Mouse (Mus musculus) spleen, adult 2 months (tissue): ENCODE measurements at regions not wholly inside any gene's neighbourhood (a gene's known extent, or its start where the extent isn't known, plus 50 kb on each side); places are given as distances from the start of the nearest gene placed in this dataset.

Experiments used
- DNase-seq, 2 experiments: peaks; one replicate each; pipeline versions ENCODE4 v3.0.0 to v3.0.0-alpha.2; 2012 to 2021; ENCODE audit warnings: low spot score in 2 of 2, low read depth in 1 of 2
- H3K27ac ChIP-seq: fragments of 200-500 bp; 2 replicates; pipeline ENCODE4 v1.5.1; 2012; ENCODE audit warnings: low read length, inconsistent platforms; ENCODE audit not compliant: insufficient read depth
- H3K27me3 ChIP-seq: fragments of 200-500 bp; 2 replicates; pipeline ENCODE4 v1.6.1; 2012; ENCODE audit warnings: mild to moderate bottlenecking, moderate library complexity, low read length, inconsistent platforms; ENCODE audit not compliant: control insufficient read depth, insufficient read depth
- H3K36me3 ChIP-seq: fragments of 200-500 bp; 2 replicates; pipeline ENCODE4 v1.6.1; 2012; ENCODE audit warnings: mild to moderate bottlenecking, low read length, inconsistent platforms; ENCODE audit not compliant: control insufficient read depth, insufficient read depth
- H3K4me1 ChIP-seq: fragments of 200-500 bp; 2 replicates; pipeline ENCODE4 v1.6.1; 2011; ENCODE audit warnings: inconsistent platforms; ENCODE audit not compliant: control insufficient read depth, insufficient read depth, insufficient read length
- H3K4me3 ChIP-seq: fragments of 200-500 bp; 2 replicates; pipeline ENCODE4 v1.5.1; 2011; ENCODE audit warnings: mild to moderate bottlenecking, inconsistent platforms; ENCODE audit not compliant: insufficient read depth, insufficient read length; ENCODE audit errors: extremely low read depth
- CTCF ChIP-seq: fragments of 200-500 bp; IDR thresholded peaks from 2 replicates; pipeline ENCODE4 v1.5.1; 2011; ENCODE audit warnings: mild to moderate bottlenecking, inconsistent platforms; ENCODE audit not compliant: insufficient read depth, insufficient read length, insufficient replicate concordance; ENCODE audit errors: extremely low read depth
- POLR2A ChIP-seq: fragments of 200-500 bp; IDR thresholded peaks from 2 replicates; pipeline ENCODE4 v1.6.1; 2011; ENCODE audit warnings: low read depth, low read length, inconsistent platforms
- WGBS: fragments of 180-500 bp; shearing (Covaris S2); methylation state at CpG from one replicate; pipeline ENCODE4 v1.1.7; 2018; 5-methylcytosine and 5-hydroxymethylcytosine counted together

- no peaks in the 10 kb centered on the region for H3K4me1 ChIP-seq
- DNase-seq: no peak
- WGBS: 89% methylated on average over 4 of the region's 4 CpGs
- no peak overlapping the region for H3K4me3 ChIP-seq
- H3K36me3 ChIP-seq: no peaks in the 10 kb centered on the region
- TF ChIP-seq POLR2A (no peak), CTCF (no peak)
- no peaks in the 10 kb centered on the region for H3K27me3 ChIP-seq
- no peak overlapping the region for H3K27ac ChIP-seq
These were observed 60.9 kb upstream of the Boc start for GRCm38 (mm10) chr16:44619476-44620103.

- H3K4me3 ChIP-seq: no peak overlapping the region
- H3K27ac ChIP-seq: no peak overlapping the region
- DNase-seq: no peak
- 86% methylated on average over 6 of the region's 6 CpGs for WGBS
- H3K36me3 ChIP-seq: no peaks in the 10 kb centered on the region
- no peaks in the 10 kb centered on the region for H3K27me3 ChIP-seq
- no peak for TF ChIP-seq CTCF
- TF ChIP-seq POLR2A: no peak
- no peaks in the 10 kb centered on the region for H3K4me1 ChIP-seq
These were observed 58.3 kb upstream of the Boc start for GRCm38 (mm10) chr16:44617041-44617440.

GRCm38 (mm10) chr16:44616376-44616775, 57.7 kb upstream of the Boc start:
- Histone ChIP-seq H3K4me3 (no peak overlapping the region), H3K27ac (no peak overlapping the region), H3K27me3 (no peaks in the 10 kb centered on the region), H3K4me1 (no peaks in the 10 kb centered on the region), H3K36me3 (no peaks in the 10 kb centered on the region)
- no peak for DNase-seq
- TF ChIP-seq POLR2A (no peak), CTCF (no peak)
- 86% methylated on average over 5 of the region's 5 CpGs for WGBS

- Histone ChIP-seq H3K36me3 (no peaks in the 10 kb centered on the region), H3K4me1 (no peaks in the 10 kb centered on the region), H3K4me3 (no peak overlapping the region), H3K27me3 (no peaks in the 10 kb centered on the region), H3K27ac (no peak overlapping the region)
- TF ChIP-seq CTCF (no peak), POLR2A (no peak)
- DNase-seq: no peak
- whole genome bisulfite sequencing: 57% methylated on average over 3 of the region's 3 CpGs
These were observed 57.1 kb upstream of the Boc start for GRCm38 (mm10) chr16:44615878-44616206.

- 89% methylated on average over 9 of the region's 9 CpGs for WGBS
- no peak overlapping the region for H3K27ac ChIP-seq
- H3K4me3 ChIP-seq: no peak overlapping the region
- DNase-seq: no peak
- no peaks in the 10 kb centered on the region for H3K36me3 ChIP-seq
- H3K27me3 ChIP-seq: no peaks in the 10 kb centered on the region
- TF ChIP-seq CTCF (no peak), POLR2A (no peak)
- no peaks in the 10 kb centered on the region for H3K4me1 ChIP-seq
These were observed 56.6 kb upstream of the Boc start for GRCm38 (mm10) chr16:44615172-44615877.

- no peak overlapping the region for H3K27ac ChIP-seq
- no peak for DNase-seq
- no peak overlapping the region for H3K4me3 ChIP-seq
- no peaks in the 10 kb centered on the region for H3K4me1 ChIP-seq
- no peak for TF ChIP-seq CTCF
- no peaks in the 10 kb centered on the region for H3K36me3 ChIP-seq
- no peaks in the 10 kb centered on the region for H3K27me3 ChIP-seq
- 87% methylated on average over 5 of the region's 5 CpGs for WGBS
These were observed 55.5 kb upstream of the Boc start for GRCm38 (mm10) chr16:44614235-44614634.

- H3K4me1 ChIP-seq: no peaks in the 10 kb centered on the region
- WGBS: 89% methylated on average over 5 of the region's 5 CpGs
These were observed 54.0 kb upstream of the Boc start for GRCm38 (mm10) chr16:44612676-44613075.

More at GRCm38 (mm10) chr16:44612676-44613075, 54.0 kb upstream of the Boc start:
- H3K27me3 ChIP-seq: no peaks in the 10 kb centered on the region
- H3K4me3 ChIP-seq: no peak overlapping the region
- DNase-seq: no peak
- TF ChIP-seq CTCF: no peak
- no peak for TF ChIP-seq POLR2A
- no peak overlapping the region for H3K27ac ChIP-seq
- H3K36me3 ChIP-seq: no peaks in the 10 kb centered on the region
